Mouse (Mus musculus) G1E (cell line): ENCODE data around the gene Nf2. TPM values are rescaled to one million over a fixed set of nuclear protein-coding genes. Genes with fewer than 3 reads are reported as not detected.
"Not testable (repeated sequence)": the region's sequence is repeated elsewhere in the genome, so short reads cannot be mapped to it uniquely, and the experiment has no call there.

Source experiments
- ATAC-seq: 2 replicates; pipeline ENCODE4 v1.8.0; 2016; ENCODE audit warnings: mild to moderate bottlenecking; ENCODE audit not compliant: insufficient number of reproducible peaks, poor library complexity, low FRiP score, severe bottlenecking; ENCODE audit errors: extremely low read depth
- DNase-seq: peaks from one replicate; pipeline ENCODE4 v3.0.0; 2012; ENCODE audit warnings: low spot score
- H3K27me3 ChIP-seq: 2 replicates; pipeline ENCODE4 v1.6.1; 2012; ENCODE audit warnings: mild to moderate bottlenecking, low read length, inconsistent platforms; ENCODE audit not compliant: insufficient read depth
- H3K36me3 ChIP-seq: replicated peaks from 2 replicates; pipeline ENCODE3; 2012; ENCODE audit warnings: mild to moderate bottlenecking, inconsistent platforms
- H3K4me1 ChIP-seq: 2 replicates; pipeline ENCODE4 v1.6.1; 2012; ENCODE audit warnings: low read depth, low read length, inconsistent platforms, mixed read lengths; ENCODE audit not compliant: insufficient read depth
- H3K4me3 ChIP-seq: 2 replicates; pipeline ENCODE4 v1.5.1; 2012; ENCODE audit warnings: low read depth, mild to moderate bottlenecking, inconsistent platforms, low read length, moderate library complexity, mixed read lengths
- H3K9me3 ChIP-seq: replicated peaks from 2 replicates; pipeline ENCODE4 v1.6.1; 2012; ENCODE audit warnings: inconsistent platforms
- CTCF ChIP-seq: IDR thresholded peaks from 2 replicates; pipeline ENCODE4 v1.5.1; 2012; ENCODE audit warnings: low read depth, low read length, inconsistent platforms, mixed read lengths
- GATA1 ChIP-seq: IDR thresholded peaks from 2 replicates; pipeline ENCODE4 v1.6.1; 2012; ENCODE audit warnings: borderline replicate concordance, low read length, inconsistent platforms, mixed read lengths
- GATA2 ChIP-seq: IDR thresholded peaks from 2 replicates; pipeline ENCODE4 v1.6.1; 2012; ENCODE audit warnings: low read depth, low read length, inconsistent platforms, borderline replicate concordance
- POLR2AphosphoS5 ChIP-seq: IDR thresholded peaks from 2 replicates; pipeline ENCODE4 v1.6.1; 2012; ENCODE audit warnings: low read depth, low read length, inconsistent platforms; ENCODE audit not compliant: insufficient replicate concordance
- TAL1 ChIP-seq: conservative IDR thresholded peaks from 2 replicates; pipeline ENCODE4 v1.6.1; 2012; ENCODE audit warnings: low read depth, low read length, inconsistent platforms, mixed read lengths
- polyA plus RNA-seq: library from polyadenylated mRNA; stranded (reverse); fragments of >175 nt; gene quantifications from 2 replicates; pipeline ENCODE4 v1.2.3, GENCODE M21; 2012
- total RNA-seq, 2 experiments: library from RNA; stranded (forward) in 1 of 2; stranded (reverse) in 1 of 2; fragments of 200-1000 nt in 1 of 2; fragments of >200 nt in 1 of 2; fragmentation: Nextera tagmentation in 1 of 2; gene quantifications; 2 replicates each; pipeline ENCODE4 v1.2.3; 2014 to 2017

Nf2 gene
- total and polyA plus RNA-seq, 3 experiments = 43.3 to 62.2 (median 49.7) TPM

- H3K4me3 ChIP-seq = no peak overlapping the region
- TF ChIP-seq GATA1 (no peak), CTCF (no peak), POLR2AphosphoS5 (no peak), GATA2 (no peak), TAL1 (no peak)
- H3K36me3 ChIP-seq = peaks cover 86% of the 10 kb centered on the region
- no peaks in the 10 kb centered on the region; the same call in 1 of the 2 replicates for H3K4me1 ChIP-seq
- H3K27me3 ChIP-seq = no peaks in the 10 kb centered on the region
- ATAC-seq (no peak), DNase-seq (no peak)
- H3K9me3 ChIP-seq = no peaks in the 10 kb centered on the region
Measured at GRCm38 (mm10) chr11:4803008-4803407, 46.3 kb downstream of the Nf2 start.

GRCm38 (mm10) chr11:4802401-4802800, 46.9 kb downstream of the Nf2 start:
- H3K9me3 ChIP-seq, H3K4me1 ChIP-seq, ATAC-seq, H3K27me3 ChIP-seq, H3K4me3 ChIP-seq, DNase-seq: not testable (repeated sequence)
- peaks cover 88% of the 10 kb centered on the region for H3K36me3 ChIP-seq

- H3K36me3 ChIP-seq = peaks cover 82% of the 10 kb centered on the region
Measured at GRCm38 (mm10) chr11:4800654-4801053, 48.7 kb downstream of the Nf2 start.

GRCm38 (mm10) chr11:4793006-4793405, 56.3 kb downstream of the Nf2 start:
- ATAC-seq (no peak), DNase-seq (no peak)
- Histone ChIP-seq H3K4me3 (no peak overlapping the region), H3K36me3 (peaks cover 89% of the 10 kb centered on the region), H3K27me3 (no peaks in the 10 kb centered on the region), H3K4me1 (no peaks in the 10 kb centered on the region), H3K9me3 (no peaks in the 10 kb centered on the region)
- TF ChIP-seq GATA2 (no peak), CTCF (no peak), GATA1 (no peak), TAL1 (no peak), POLR2AphosphoS5 (no peak)

More at GRCm38 (mm10) chr11:4800654-4801053, 48.7 kb downstream of the Nf2 start:
- DNase-seq (no peak), ATAC-seq (no peak)
- Histone ChIP-seq H3K27me3 (no peaks in the 10 kb centered on the region), H3K4me1 (no peaks in the 10 kb centered on the region; the same call in 1 of the 2 replicates), H3K9me3 (no peaks in the 10 kb centered on the region), H3K4me3 (no peak overlapping the region)
- TF ChIP-seq POLR2AphosphoS5 (no peak), CTCF (no peak), GATA1 (no peak), GATA2 (no peak), TAL1 (no peak)

GRCm38 (mm10) chr11:4791549-4791948, 57.8 kb downstream of the Nf2 start:
- no peak for ATAC-seq
- TF ChIP-seq CTCF (no peak), GATA2 (no peak), POLR2AphosphoS5 (no peak), TAL1 (no peak), GATA1 (no peak)

GRCm38 (mm10) chr11:4789691-4790090, 59.6 kb downstream of the Nf2 start:
- TF ChIP-seq POLR2AphosphoS5 = no peak
- TF ChIP-seq CTCF = no peak
- no peak for TF ChIP-seq GATA2
- no peak for TF ChIP-seq TAL1
- TF ChIP-seq GATA1 = no peak
- H3K36me3 ChIP-seq = peaks cover 95% of the 10 kb centered on the region

More at GRCm38 (mm10) chr11:4791549-4791948, 57.8 kb downstream of the Nf2 start:
- H3K4me1 ChIP-seq = no peaks in the 10 kb centered on the region
- no peaks in the 10 kb centered on the region for H3K27me3 ChIP-seq
- H3K4me3 ChIP-seq = no peak overlapping the region
- DNase-seq = no peak
- H3K9me3 ChIP-seq = no peaks in the 10 kb centered on the region
- H3K36me3 ChIP-seq = peaks cover 89% of the 10 kb centered on the region

GRCm38 (mm10) chr11:4784629-4785142, 64.7 kb downstream of the Nf2 start:
- Histone ChIP-seq H3K4me1 (no peaks in the 10 kb centered on the region), H3K9me3 (no peaks in the 10 kb centered on the region), H3K27me3 (no peaks in the 10 kb centered on the region), H3K4me3 (no peak overlapping the region), H3K36me3 (peaks cover 99% of the 10 kb centered on the region)
- TF ChIP-seq CTCF = no peak
- no peak for TF ChIP-seq GATA2
- TF ChIP-seq TAL1 = no peak
- no peak for TF ChIP-seq POLR2AphosphoS5
- no peak for TF ChIP-seq GATA1
- DNase-seq = no peak
- ATAC-seq = no peak

More at GRCm38 (mm10) chr11:4789691-4790090, 59.6 kb downstream of the Nf2 start:
- ATAC-seq = no peak
- no peaks in the 10 kb centered on the region for H3K9me3 ChIP-seq
- H3K4me1 ChIP-seq = no peaks in the 10 kb centered on the region
- no peak for DNase-seq
- no peaks in the 10 kb centered on the region for H3K27me3 ChIP-seq
- H3K4me3 ChIP-seq = no peak overlapping the region
